Mouse (Mus musculus) lung, adult 18-20 months (tissue): ENCODE measurements around the gene Rxra.

Experiments used
- DNase-seq, 2 experiments: peaks; one replicate each; pipeline ENCODE4 v3.0.0; 2022; ENCODE audit warnings: mixed read lengths in 2 of 2

The Rxra gene

DNA sequence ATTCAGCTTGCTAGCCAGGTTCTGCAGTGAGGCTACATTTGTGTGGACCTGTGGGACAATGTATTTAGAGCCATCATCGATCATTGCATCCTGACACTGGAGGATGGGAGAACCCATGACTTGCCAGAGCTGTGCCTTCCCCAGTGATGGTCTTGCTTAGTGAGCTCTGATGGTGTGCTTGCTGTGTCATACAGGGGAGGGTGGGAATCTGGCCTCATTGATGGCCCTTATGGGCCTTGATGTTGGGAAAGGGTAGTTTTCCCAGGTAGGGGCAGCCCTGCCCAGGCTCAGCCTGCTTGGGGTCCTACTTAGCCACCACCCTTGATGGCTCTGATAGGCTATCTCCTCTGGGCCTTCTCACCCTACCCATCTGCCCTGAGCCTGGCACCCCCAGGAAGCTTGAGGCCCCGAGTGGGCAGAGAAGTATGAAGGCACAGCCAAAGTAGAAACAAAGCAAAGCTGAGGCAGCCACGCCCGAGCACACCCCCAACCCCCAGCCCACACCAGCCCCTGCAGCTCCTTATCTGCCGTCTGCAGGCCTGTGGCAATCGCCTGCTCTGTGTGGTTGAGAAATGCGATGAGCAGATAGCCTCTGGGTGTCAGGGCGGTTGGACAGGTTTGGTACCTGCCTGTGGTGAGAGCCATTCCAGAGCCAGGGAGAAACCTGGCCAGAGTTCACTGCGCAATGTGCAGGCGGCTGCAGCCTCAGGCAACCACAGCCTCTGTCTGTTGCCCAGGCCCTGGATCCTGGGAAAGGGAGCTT lies 26.8 kb downstream of the Rxra start:
- peak; percentile 58 to 76 for DNase-seq

DNA sequence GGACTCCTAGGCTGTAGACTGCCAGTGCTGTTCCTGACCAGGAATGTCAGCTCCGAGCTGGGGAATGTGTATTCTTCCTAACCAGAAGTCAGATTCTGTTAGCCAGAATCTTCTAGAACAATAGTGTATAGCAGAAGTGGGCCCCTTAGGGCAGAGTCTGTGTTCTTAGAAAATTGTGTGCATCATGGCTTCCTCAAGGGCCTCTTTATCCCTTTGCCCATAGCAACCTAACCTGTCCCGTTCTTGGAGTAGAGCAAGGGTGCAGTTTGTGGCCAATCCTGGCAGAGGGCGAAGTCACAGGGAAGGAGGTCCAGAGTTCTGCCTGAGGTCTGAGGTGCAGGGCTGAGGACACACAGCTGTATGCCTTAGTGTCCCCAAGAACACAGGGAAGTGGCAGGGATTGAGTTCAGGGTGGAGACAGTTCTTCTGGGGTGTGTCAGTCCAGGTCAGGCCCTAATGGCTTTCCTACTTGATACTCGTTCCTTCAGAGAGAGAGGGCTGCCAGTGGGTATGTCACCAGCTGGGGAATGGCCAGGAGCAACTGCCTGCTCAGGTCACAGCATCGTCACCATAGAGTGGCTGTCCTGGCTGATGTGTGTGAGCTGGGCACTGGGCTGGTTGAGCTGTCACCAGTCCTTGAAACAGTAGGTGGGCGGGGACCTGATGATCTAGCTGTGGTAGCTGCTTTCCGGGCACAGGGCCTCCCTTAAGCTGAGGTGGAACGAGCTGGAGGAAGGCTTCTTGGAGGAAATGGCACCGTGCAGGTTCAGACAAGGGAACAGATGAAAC lies 27.8 kb downstream of the Rxra start:
- DNase-seq = peak in 1 of 2 experiments; percentile 51

DNA sequence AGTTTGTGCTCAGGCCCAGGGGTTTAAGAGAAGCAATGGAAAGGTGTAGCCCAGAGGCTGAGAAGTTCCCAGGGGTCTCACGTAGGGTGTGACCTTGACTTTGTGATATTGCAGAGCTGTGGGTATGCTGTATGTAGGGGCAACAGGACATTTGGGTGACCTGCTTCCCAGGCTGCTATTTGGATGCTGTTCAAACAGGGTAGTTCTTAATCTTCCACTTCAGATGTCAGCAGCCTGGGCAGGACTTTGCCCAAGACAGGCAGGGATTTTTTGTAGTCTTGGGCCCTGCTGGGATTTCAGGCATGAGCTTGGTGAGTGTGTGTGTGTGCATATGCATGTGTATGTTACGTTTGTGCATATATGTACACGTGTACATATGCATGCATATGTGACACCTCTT lies 28.4 kb downstream of the Rxra start:
- DNase-seq = no peak

DNA sequence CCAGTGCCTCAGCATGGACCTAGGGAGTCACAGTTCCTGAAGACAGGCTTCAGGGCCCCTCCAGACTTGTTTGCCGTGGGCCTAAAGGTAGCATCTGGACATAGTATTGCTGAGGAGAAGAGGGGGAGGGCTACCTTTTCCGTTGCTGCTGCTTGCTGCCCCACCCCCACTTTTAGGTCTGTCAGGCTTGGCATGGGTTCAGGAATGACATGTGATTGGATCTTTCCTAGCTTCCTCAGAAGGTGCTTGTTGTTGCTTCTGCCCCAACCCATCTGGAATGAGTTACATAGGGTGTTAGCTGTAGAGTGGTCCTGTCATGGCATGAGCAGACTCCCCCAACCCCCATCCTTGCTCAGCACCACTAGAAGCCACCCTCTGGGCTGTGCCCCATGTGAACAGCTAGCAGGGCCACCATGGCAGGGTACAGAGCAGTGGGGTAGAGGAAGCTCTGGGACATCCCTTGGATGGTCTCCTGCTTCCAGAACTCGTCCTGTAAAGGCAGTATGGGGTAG lies 34.7 kb downstream of the Rxra start:
- DNase-seq = peak in 1 of 2 experiments; percentile 46

DNA sequence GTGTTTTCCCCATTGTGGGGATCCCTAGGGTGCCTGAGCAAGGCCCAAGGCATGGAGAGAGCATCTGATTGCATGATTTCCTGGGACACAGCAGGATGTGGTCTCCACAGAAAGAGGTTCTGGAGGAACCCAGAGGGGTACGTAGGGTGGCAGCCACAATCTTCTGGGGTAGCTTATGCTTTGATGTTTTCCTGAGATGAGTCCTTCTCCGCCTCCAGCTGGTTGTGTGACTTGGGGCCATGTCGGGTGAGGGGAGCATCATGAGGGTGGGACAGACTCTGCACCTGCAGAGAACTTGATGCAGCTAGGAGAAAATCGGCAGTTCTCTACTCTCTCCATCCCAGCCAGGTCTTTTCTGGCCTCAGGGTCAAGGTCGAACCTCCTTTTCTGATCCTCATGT lies 36.4 kb downstream of the Rxra start:
- DNase-seq = no peak

DNA sequence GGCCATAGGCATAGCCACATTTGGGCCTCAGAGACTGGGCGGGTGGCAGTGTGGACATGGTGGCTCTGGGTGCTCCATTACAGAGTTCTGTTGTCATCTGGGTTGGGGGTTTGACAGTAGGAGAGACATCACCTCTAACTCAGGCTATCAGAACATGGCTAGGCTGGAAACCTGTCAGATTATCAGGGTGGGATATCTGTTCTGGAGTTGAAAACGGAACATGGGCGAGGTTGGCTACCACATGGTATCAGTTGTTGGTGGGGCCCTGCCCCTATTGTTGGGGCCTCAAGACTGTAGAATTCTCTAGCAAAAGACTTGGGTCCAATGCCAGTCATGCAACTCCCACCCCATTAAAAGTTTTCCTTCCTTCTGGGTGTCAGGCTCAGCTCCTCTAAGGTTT lies 37.1 kb downstream of the Rxra start:
- DNase-seq = no peak

DNA sequence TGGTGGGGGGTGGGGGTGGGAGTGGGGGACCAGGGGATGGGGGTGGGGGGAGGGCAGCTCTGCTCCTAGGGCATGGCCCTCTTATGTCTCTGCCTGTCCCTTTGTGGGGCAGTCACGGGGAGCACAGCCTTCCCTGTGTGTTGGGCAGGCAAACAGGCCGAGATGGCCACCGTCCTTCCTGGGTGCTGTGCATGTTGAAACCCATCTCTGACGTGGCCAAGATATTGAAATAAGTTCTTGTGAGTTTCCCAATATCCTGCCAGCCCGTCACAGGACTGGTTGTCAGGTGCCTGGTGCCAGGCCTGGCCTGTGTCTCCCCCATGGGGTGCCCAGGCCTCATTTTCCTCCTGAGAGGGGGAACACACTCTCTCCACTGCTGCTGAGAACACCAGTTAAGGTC lies 37.9 kb downstream of the Rxra start:
- DNase-seq = peak; percentile 80 to 86

DNA sequence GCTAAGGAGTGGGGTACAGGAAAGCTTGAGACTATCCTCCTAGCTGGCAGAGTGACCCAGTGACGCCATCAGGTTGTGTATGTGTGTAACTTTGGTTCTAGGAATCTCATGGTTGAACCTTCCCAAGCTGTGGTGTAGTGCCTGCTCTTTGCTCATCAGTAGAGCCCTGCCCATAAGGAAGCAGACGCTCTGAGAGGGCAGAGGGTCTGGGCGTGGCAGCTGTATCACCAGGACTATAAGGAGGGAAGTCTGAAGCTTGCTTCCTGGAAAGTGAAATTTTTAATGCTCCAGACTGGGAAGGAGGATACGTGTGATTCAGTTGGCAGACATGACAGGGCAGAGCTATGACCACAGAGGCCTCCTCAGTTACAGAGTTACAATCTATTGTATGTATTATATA lies 39.0 kb downstream of the Rxra start:
- DNase-seq = peak; percentile 46 to 49

DNA sequence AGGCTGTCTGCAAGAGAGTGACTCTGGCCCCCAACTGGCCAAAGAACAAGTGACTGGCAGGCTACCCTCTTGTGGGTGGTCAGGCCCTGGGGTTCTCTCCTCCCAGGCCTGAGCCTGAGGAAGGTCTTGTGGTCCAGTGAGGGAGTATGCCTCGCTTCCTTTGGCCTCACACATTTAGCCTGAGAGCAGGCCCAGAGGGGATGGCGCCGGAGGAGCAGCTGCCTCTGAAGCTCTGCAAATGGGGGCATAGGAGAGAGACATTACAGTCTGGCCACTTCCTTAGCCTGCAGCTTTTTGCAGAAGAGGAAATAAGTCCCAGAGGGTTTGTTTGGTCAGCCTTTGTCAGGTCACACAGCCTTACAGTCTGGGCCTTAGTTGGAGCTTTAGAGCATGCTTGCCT lies 40.1 kb downstream of the Rxra start:
- DNase-seq = no peak

DNA sequence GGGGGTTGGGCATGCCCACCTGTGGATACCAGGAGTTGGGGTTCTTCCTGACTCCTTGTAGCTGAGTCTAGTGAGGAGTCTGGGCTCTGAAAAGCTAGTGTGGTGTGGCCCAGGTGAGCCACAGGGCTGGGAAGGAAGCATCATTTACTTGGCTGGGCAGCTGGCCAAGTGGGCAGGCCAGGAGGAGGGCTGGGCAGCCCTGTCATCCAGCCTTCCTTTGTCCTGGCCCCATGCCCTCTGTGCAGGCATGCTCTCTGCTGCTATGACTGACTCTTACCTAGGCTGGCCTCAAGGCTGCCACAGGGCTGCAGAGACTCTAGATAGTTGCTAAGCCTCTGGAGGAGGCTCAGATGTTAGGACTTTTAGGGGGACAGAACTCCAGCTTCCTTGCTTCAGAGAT lies 42.0 kb downstream of the Rxra start:
- peak; percentile 83 to 90 for DNase-seq

DNA sequence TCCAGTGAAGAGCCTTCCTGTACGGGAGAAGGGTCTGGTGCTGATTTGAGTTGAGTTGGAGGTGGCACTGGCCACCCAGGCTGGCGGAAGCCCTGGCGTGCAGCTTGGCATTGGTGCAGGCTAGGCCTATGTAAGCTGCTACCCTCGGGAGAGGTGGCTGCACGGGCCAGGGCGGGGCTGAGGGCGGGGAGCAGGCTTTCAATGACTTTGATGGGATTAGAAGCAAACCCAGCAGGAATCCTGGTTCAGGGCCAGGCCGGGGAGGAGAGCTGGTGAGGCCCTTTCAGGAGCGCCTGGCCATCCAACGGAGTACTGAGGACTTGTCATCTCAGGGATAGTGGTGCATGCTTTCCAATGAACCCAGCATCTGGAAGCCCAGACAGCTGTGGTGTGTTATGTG lies 43.4 kb downstream of the Rxra start:
- peak in 1 of 2 experiments; percentile 35 for DNase-seq

DNA sequence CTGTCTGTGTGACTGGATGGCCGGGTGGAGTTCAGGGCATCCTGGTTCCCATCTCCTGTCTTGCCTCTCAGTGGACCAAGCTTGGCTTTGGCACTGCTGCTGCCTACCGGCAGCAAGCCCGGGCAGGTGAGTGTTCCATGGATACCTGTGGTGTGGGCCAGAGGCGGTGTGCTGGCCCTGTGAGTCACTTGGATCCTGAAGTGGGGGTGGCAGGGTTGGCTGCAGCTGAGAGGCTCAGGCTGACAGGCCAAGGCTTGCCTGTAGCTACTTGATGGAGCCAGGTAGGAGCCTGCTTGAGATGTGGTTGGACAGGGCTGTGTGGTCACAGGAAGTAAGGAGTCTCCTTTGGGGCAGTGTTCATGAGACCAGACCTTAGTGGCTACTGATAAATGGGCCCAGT lies 45.4 kb downstream of the Rxra start:
- DNase-seq = peak; percentile 67 to 83

DNA sequence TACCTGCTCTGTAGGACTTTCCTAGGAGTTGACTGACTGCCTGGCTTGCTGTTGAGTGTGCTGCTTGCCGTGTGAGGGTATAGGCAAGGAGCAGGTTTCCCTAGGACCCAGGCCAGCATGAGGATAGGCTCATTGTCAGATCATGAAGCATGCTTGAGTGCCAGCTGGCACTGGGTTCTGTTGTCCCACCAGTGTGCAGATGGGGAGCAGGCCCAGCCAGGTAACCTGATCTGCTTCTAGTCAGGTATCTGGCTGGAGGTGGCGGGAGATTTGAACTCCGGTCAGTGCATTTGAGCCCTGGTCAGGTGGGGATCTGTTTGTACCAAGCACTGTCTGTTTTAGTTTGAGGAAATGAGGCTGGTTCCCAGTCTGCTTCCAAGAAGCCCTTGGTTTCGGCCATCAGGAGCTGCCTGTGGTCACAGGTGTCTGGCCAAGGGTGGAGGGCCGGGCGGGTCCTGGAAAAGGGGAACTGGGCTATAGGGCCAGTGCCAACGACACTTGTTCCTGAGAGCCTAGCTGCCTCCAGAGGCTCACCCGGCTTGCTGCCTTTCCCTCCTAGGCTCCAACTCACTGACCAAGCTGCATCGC lies 48.6 kb downstream of the Rxra start:
- peak; percentile 52 to 63 for DNase-seq

DNA sequence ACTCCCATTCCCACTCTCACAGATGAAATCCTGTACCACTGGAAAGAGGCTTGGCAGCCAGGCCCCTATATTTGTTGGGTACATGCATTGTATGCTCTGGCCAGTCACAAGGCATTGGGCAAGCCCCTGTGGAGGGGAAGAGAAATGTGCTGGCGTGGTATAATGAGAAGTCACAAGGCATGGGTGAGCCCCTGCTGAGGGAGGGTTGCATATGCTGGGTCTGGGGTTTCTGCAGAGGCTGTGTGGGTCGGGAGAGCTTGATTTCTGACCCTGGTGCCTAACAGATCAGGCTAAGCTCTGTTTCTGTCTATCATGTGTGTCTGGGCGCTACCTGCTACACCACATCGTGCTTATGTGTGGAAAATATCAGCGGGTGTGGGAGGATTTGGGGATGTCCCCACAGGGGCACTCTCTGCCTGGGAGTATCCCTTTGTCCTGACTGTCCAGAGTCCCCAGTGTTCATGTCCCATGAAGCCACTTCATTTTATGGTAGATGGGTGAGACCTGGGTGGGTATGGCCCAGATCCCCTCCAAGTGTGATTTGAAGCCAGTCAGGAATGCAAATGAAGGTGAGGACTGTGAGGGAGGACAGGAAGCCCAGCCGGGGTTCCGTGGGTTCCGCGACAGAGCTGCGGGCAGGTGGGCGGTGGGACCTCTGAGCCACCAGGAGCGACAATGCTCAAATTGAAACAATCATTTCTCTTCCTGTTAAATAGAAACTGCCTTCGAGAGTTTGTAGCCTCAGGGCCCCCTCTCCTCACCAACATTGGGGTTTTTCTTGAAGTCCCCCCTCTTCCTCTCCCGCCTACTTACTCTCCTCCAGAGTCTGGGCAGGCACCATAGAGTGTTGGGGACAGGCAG lies 52.0 kb downstream of the Rxra start:
- no peak for DNase-seq

DNA sequence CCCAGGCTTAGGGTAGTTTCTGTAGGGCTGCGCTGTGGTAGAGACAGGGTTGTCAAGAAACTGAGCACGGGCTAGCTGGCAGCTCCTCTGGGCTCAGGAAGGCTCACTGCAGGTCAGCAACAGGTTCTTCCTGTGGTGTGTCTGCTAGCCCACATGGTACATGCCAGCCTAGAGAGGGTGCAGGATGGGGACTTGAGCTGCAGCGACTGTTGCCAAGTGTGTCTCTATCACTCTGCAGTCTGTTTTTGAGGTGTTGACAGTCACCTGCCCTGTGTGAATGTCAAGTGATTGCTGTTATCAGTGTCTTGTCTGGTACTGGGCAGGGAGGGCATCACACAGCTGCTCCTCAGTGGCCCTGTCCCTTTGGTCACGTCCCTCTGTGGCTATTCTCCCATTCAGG lies 52.8 kb downstream of the Rxra start:
- no peak for DNase-seq

DNA sequence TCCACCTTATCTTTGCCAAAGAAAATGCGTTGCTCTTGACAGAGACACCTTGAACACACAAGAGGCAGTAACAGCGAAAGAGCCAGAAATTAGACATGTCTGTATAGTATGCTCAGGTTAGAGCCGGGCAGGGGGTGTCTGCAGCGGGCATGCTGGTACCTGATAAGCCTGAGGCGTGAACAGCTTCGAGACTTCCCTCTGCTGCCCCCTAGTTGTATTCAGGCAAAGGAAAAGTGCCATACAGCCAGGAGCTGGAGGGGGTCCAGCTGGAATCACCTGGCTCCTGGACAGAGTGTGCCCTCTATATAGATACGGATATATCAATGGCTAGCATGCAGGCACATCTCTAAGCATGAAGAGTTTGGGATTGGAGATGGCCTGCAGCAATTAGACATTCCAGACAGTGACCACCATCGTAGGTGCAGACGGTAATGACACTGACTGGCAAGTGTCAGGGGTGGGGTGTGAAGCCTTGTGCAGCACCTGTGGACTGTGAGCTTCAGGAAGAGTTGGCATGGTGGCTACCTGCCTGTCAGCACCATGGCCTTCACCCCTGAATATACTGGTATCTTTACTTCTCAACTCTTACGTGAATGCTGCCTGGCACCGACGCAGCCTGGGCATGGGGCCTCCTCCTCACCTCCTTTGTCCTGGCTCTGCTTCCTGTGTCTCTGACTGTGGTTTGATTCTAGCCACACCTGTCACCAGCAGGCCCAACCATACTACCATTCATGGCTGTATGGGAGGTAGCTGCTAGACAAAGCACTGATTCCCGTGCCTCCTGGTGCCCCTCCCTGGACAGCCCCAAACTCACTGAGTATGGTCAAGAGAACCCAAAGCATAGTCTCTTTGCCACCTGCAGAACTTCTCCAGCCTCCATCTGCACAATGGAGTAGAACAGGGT lies 54.0 kb downstream of the Rxra start:
- peak; percentile 45 to 67 for DNase-seq

DNA sequence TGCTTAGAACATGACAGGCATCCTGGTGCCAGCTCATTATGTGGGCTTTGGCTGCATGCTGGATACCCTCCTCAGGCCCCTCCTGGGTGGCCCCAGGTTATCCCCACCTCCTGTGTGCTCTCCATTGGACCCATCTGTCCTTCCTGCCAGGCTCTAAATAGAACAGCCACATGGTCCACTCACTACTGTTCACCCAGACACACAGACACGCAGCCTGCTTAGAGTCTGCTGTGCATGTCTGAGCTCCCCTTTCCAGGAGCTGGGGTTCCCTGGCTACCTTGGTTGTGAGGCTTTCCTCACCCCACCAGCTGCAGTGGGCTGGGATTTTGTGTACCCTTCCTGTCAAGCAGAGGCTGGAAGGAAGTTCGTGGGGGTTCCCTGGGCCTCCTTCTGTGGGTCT lies 56.8 kb downstream of the Rxra start:
- no peak for DNase-seq

DNA sequence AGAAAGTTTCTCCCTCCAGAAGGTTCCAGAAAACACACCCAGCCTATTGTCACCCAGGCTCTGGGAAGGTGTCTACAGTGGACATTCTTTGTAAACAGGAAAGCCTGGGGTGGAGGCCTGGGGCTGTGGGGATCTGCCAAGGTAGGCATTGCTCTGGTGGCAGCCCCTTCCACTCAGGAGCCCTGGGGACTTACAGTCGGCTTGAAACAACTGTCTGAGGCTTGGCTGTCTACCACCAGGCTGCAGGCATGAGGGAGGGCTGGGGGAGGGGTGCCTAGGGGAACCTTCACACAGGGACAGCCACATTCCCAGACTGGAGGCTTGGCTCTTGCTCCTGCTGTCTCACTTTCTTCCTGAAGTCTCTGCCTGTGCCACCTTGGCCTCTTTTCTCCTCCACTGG lies 58.1 kb downstream of the Rxra start:
- DNase-seq = peak in 1 of 2 experiments; percentile 36

DNA sequence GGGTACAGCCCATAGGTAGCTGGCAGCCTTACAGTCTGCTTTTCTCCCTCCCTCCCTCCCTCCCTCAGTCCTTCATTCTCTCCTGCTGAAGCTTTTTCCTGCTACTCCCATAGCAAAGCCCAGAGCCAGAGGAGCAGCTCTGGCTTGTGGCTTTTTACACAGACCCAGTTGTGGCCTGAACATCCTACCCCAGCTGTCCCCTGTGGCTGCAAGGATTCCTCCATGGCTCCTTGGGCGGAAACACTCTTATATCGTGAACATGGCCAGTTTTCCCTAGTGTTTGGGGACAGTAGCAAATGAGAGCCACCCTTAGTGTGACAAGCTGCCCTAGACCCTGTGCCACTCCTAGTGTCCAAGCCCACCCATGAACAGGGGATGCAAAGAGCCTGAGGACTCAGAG lies 58.6 kb downstream of the Rxra start:
- no peak for DNase-seq

DNA sequence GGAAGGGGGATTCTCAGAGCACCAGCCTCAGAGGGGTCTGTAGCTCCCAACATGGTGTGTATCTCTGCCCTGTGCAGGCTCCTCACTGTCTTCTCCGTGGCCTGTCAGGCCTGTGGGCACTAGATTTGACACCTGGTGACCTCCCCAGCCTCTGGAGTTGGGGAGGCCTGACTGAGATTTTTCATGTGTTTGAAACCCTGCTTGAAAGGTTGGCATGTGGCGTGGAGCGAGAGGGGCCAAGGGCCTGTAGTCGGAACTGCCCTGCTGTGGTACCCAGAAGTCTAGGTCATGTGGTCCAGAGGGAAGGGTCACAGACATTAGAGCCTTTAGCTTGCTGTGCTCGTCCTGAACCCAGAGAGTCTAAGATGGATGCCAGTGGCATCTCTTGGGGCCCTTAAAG lies 60.6 kb downstream of the Rxra start:
- no peak for DNase-seq

DNA sequence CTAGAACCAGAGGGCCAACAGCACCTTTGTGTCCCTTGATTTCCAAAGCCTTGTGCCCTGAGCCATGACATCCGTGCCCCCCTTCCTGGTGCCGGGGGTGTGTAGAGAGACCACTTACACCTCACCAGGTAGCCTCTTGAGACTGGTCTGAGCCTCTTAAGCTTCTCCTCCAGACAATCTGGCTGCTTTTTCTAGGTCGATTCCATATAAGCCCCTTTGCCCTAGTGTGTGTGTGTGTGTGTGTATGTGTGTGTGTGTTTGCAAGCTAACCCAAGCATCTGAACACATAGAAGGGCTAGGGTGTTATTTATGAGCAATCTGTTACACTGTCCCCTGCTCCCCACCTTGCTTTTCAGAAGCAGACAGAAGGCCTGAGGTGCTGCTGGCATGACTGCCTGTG lies 62.2 kb downstream of the Rxra start:
- DNase-seq = no peak
